Mouse (Mus musculus) spleen, postnatal 14 days (tissue): ENCODE results near the gene Gm11444.

ENCODE experiments used
- DNase-seq, 2 experiments: peaks; one replicate each; pipeline ENCODE4 v3.0.0; 2021 to 2022; ENCODE audit warnings: low spot score in 2 of 2

Gm11444 gene

DNA sequence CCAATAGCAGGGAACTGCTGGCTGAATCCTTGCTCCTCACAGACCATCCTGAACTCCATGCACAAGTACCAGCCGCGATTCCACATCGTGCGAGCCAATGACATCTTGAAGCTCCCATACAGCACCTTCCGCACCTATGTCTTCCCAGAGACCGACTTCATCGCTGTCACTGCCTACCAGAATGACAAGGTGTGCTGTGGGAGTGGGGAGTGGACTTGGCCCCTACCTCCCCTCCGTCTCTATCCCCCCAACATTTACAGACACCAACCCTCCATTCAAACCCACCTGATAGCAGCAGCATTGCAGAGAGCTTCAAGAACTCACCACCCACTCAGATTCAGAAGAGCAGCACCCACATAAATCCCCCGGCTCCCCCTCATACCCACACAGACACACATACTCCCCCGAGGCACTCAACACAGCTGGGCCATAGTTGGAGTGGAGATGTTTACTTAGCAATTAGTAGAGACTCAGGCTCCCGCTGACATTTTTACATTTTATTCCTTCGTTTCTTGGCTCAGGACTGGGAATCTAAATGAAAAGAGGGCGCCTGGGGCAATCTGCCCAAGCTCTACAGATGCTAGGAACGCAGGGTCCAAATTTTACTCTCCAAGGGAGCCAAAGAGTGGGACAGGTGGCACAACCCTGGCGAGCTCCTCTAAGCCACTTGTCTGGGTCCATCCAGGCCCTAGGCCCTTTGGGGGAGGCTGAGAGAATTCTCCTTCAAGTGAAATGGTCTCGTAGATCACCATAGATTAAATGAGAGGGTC lies 14.2 kb downstream of the Gm11444 start:
- no peak for DNase-seq

DNA sequence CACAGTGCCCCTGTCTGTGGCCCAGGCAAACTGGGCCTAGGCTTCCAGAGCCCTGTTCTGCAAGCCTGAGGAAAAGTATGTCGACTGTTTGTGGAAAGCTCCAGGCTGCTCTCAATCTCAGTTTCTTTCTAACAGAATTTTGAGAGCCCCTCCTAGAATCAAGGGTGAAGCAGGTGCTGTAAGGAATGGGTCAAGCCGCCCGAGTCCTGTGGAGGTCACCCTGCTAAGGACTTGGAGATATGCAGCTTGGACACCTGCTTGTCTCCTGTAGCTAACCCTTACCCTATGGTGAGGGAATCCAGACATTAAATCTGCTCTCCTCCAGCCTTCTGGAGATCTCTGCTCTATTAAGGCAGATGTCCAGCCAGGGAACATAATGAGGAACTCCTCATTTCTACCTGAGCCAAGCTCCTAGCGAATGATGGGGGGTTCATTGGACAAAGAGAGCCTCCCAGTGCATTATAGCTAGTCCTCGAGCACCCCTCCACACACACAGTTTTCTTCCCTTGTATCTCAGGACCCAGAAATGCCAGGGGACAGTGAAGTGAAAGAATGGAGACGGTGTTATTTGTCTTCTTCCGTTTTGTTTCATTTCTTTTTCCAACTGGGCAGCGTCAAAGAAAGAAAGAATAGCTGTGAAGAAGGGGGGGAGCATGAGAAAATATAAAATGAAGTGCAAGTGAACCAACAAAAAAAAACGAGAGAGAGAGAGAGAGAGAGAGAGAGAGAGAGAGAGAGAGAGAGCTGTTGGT lies 15.0 kb downstream of the Gm11444 start:
- no peak for DNase-seq

GRCm38 (mm10) chr11:85834386-85834931 lies 15.7 kb downstream of the Gm11444 start:
- no peak for DNase-seq

DNA sequence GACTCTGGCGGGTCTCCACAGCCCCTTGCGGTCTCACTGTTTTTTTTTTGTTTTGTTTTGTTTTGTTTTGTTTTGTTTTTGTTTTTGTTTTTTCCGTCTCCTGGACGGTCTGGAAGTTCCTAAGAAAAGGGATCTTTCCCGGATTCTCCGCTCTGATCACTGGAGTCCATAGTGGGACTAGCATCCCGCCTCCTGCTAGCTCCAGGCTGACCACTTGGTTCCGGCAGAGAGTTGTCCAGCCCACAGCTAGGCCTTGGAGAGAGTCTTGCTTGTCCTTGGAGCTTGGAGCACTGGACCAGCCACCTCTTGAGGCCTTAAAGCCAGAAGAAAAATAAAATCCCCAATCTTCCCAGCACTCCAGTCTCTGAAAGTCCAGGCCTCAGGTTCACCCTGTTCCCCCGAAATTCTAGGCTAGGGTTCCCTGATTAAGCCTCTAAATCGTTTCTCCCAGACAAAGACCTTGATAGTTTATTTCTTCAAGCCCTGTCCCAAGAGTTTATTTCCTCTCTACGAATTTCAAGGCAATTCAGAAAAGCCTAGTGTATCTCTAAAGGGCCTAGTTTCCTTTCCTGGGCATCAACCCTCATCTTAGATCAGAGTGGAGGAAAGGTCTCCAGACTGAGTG lies 16.3 kb downstream of the Gm11444 start:
- DNase-seq = no peak

- DNase-seq = no peak
These were observed 17.0 kb downstream of the Gm11444 start for GRCm38 (mm10) chr11:85833081-85833521.

DNA sequence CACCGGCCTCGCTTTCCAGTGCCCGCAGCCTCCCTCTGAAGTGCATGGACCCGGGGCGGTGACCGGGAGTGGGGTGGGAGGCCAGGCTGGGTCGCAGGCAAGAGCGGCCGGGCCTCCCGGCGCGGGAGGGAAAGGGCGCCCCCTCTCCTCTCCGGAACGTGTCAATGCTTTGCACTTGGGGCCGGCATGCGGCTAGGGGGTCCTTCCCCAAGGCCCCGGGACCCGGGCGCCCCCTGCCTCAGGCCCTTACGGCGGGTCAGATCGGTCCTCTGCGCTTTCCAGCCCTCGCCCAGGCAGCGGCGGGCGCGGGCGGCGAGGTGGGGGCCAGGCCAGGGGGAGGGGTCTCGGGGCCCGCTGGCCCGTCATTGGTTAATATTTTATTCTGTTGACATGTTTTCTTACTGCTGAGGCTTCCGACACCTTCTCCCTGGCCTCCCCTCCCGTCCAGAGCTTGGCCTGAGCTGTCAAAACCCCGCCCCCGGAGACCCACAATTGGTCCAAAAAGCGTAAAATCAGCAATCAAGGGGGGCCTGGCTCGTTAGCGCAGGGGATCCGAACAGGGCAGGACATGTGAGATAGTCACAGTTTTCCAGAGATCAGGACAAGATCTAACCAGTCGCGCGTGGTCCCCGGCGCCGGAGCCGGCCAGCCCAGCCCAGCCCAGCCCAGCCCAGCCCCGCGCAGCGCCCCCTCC lies 17.8 kb downstream of the Gm11444 start, which contains the start of gene Tbx2:
Tbx2 (plus strand) TSS at position 321 of the 694 bp plus-strand sequence.
- DNase-seq = no peak

DNA sequence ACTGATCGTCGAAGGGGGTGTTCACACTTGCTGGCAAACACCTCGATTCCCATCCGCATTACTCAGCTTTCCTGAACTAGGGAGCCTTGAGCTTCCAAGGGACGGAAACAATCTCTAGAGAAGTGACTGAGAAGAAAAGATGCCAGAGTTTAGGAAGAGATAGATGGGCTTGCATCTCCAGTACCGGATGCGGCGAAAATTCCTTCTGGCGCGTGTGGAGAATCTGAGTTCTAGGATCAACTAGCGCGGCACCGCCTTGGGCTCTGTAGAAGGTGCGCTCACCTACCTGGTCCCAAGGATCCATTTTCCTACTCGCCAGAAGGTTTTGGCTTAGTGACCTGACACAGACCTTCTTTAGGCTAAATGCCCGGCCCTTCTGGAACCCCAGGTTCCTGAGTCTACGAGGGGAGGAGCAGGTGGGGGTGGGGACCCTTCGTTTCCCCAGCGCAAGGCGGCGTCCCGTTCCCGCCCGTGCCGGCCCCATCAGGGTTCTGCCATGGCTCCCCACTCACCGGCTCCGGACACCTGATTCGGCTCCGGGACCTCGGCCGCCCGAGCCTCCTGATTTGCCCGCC lies 18.4 kb downstream of the Gm11444 start:
- DNase-seq = no peak

GRCm38 (mm10) chr11:85830901-85831341 lies 19.2 kb downstream of the Gm11444 start:
- no peak for DNase-seq

GRCm38 (mm10) chr11:85829520-85830440 lies 20.4 kb downstream of the Gm11444 start:
- no peak for DNase-seq

DNA sequence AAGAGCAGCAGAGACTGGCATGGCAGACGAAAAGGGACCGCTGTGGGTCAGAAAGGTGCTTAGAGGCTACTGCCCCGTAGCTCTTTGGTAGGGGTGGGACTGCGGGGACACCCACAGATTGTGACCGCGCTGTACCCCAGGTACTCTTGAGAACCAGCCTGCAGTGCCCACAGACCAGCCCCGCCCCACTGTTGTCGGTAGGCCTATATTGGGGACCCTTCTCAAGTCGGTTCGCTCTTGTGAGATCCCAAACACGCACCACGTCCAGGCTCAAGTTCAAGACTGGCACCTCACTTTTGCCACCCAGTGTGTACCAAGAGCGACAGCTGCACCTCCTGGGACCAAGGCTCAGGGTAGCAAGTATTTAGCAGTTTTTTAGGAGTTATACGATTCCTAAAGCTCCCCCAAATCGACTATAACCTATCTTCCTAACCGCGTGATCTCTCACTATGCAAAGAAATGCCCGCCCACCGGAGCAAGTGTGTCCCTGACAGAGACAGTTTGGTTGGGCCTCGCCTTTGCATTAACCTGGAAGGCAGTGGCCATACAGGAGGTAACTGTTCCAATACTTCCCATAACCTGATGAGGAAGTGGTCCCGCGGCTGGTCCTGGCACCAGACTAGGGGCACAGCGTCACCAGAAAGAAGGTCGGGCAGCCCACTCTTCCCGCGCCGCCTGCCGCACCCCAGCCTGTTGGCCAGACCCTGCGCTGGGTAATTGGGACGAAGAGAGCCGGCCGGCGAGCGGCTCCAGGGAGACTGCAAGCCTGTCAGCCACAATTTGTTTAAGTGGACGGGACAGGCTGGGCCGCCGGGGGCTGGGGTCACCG lies 21.2 kb downstream of the Gm11444 start:
- no peak for DNase-seq

GRCm38 (mm10) chr11:85827342-85827741 lies 22.8 kb downstream of the Gm11444 start:
- DNase-seq = no peak

GRCm38 (mm10) chr11:85825823-85826222 lies 24.3 kb downstream of the Gm11444 start:
- no peak for DNase-seq

DNA sequence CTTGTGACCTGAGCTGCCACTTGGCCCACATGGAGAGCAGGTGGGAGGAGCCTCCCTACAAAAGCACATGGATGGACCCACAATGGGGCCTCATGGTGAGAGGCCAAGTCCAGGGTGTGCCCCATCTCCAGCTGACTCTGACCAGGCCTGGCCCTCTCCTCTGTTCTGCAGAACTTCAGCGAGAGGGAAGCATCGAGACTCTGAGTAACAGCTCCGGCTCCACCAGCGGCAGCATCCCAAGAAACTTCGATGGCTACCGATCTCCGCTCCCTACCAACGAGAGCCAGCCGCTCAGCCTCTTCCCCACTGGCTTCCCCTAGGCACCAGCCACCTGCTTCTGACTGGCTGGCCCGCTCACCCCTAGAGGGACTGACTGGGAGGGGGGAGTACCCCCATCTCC lies 25.1 kb downstream of the Gm11444 start:
- no peak for DNase-seq

GRCm38 (mm10) chr11:85823794-85824193 lies 26.3 kb downstream of the Gm11444 start:
- DNase-seq = no peak

DNA sequence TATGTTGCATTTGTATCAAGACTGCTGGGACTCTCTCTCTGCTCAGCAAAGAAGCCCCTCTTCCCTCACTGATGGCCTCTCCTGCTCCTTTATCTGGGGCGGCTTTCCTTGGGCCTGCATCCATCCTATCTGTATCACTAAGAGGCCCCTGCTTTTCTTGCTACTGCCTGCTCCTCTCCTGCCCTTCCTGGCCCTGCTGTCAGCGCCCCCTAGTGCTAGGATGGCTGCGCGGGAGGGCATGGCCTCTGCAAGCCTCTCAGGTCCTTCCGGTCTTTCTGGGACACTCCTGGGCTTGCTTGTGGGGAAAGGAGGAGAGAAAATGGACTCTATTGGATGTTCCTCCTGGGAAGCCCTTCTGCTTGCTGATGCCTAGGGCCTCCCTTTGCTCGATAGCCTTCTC lies 27.0 kb downstream of the Gm11444 start:
- peak; percentile 65 to 82 for DNase-seq

DNA sequence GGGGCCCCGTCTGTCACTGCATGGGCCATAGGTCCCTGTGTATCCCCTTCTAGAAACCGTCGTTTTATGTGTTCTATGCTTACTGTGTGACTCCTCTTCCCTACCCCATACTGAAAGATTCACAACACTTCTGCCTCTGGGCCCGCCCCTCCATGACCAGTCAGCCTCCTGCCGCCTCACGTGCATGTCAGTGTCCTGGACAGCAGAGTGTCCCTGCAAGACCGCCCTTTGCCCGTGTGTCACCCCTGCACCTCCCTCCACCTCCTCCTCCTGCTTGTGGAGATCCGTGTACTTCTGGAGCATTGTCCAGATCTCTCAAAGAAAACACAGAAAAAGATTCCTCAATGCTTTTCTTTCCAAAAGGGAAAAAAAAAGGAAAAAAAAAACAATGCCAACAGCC lies 28.5 kb downstream of the Gm11444 start:
- no peak for DNase-seq

GRCm38 (mm10) chr11:85820959-85821358 lies 29.2 kb downstream of the Gm11444 start:
- DNase-seq = no peak

GRCm38 (mm10) chr11:85818401-85818800 lies 31.7 kb downstream of the Gm11444 start:
- no peak for DNase-seq

DNA sequence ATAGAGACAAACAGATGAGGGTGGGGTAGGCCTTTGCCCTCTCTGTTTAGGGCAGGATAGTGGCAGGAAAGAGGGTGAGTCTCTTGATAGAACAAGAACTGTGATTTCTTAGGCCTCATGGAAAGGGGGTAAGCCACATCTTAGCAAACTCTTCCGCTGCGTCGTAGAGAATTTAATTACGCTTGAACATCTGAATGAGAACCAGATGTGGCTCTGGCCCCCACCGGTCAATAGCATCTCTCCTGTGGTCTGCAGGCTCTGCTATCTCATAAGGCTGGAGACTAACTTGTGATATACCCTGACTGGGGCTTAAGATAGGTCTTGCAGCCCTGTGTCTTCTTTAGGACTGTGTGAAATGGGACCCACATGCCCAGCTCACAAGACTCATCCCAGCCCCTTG lies 33.7 kb downstream of the Gm11444 start:
- DNase-seq = no peak
